Mouse (Mus musculus) stomach, embryonic 15.5 days (tissue): Measurements from ENCODE around the gene Evx1. TPM values are rescaled to one million over a fixed set of nuclear protein-coding genes. Genes with fewer than 3 reads are reported as not detected.

Experiments used
- ATAC-seq: fragments of 200-750 bp; cut with Nextera tagmentation; 2 replicates; pipeline ENCODE4 v1.8.0; 2017; ENCODE audit warnings: low read depth, moderate number of reproducible peaks, moderate TSS enrichment; ENCODE audit not compliant: insufficient read depth, low FRiP score
- H3K27ac ChIP-seq: fragments of 300-500 bp; sonication (generic); 2 replicates; pipeline ENCODE4 v1.5.1; 2015; ENCODE audit warnings: mild to moderate bottlenecking, inconsistent platforms
- H3K27me3 ChIP-seq: fragments of 300-500 bp; sonication (generic); replicated peaks from 2 replicates; pipeline ENCODE4 v1.6.1; 2015; ENCODE audit warnings: inconsistent platforms
- H3K36me3 ChIP-seq: fragments of 300-500 bp; sonication (generic); 2 replicates; pipeline ENCODE4 v1.6.1; 2015; ENCODE audit warnings: inconsistent platforms
- H3K4me1 ChIP-seq: fragments of 300-500 bp; sonication (generic); 2 replicates; pipeline ENCODE4 v1.6.1; 2015; ENCODE audit warnings: inconsistent platforms
- H3K4me2 ChIP-seq: fragments of 300-500 bp; sonication (generic); 2 replicates; pipeline ENCODE4 v1.6.1; 2015; ENCODE audit warnings: mild to moderate bottlenecking, inconsistent platforms
- H3K4me3 ChIP-seq: fragments of 300-500 bp; sonication (generic); replicated peaks from 2 replicates; pipeline ENCODE4 v1.5.1; 2015; ENCODE audit warnings: inconsistent platforms
- H3K9ac ChIP-seq: fragments of 300-500 bp; sonication (generic); 2 replicates; pipeline ENCODE4 v1.6.1; 2015; ENCODE audit warnings: inconsistent platforms
- H3K9me3 ChIP-seq: fragments of 300-500 bp; sonication (generic); 2 replicates; pipeline ENCODE4 v1.6.1; 2016; ENCODE audit warnings: inconsistent platforms
- WGBS: fragments of 180-500 bp; shearing (Covaris S2); methylation state at CpG from one replicate; pipeline ENCODE4 v1.1.7; 2015; 5-methylcytosine and 5-hydroxymethylcytosine counted together
- polyA plus RNA-seq: library from polyadenylated mRNA; unstranded; fragments of >200 nt; fragmentation: Nextera tagmentation; extraction: Ambion mirVana; gene quantifications from 2 replicates; pipeline ENCODE4 v1.2.1, GENCODE M21; 2015

Evx1 gene
- polyA plus RNA-seq, 1 experiment from 2014 or later: not detected

DNA sequence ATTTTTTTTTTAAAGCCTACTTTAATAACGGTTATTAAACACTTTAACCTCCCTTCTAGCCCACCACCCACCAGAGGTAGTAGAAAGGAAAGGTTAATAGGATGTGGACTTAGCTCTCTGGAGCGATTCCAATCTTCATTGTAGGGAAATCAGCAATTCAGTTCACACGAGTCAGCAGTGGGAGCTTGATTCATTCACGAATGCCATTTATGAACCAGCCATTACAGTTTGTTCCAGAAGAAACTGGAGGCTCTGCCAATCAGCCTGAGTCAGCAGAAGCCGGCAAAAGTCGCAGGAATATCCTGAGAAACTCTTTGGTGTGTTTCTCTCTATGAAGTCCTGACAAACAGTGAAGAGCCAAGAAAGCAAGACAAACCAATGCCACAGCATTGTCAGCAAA is 18.7 kb upstream of the Evx1 start:
- Histone ChIP-seq H3K4me1 (peaks cover 7% of the 10 kb centered on the region), H3K9ac (no peak overlapping the region), H3K27ac (no peak overlapping the region), H3K9me3 (no peaks in the 10 kb centered on the region), H3K36me3 (no peaks in the 10 kb centered on the region), H3K4me2 (no peak overlapping the region), H3K27me3 (peaks cover 43% of the 10 kb centered on the region), H3K4me3 (no peak overlapping the region)
- WGBS: 74% methylated on average over 6 of the region's 6 CpGs
- no peak for ATAC-seq

DNA sequence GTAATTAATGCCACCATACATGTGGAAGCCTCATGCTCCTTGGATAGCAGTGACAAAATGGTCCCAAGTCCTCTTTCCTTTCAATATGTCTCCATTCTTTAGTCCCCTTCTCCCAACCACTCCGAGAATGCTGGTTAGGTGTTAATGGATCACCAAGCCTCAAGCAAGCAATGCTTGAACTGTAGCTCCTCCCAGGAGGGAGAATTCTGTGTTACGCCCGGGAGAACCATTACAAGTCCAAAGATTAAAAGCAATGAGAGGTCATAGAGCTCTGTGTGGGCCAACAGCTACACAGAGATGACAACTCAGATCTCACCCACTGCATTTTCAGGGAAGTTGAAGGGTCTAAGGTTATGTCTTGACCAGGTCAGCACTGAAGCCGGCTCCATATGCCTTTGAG is 14.8 kb upstream of the Evx1 start:
- no peak overlapping the region for H3K4me3 ChIP-seq
- 67% methylated on average over 4 of the region's 4 CpGs for WGBS
- no peaks in the 10 kb centered on the region for H3K36me3 ChIP-seq
- H3K27ac ChIP-seq: no peak overlapping the region
- H3K27me3 ChIP-seq: peaks cover 16% of the 10 kb centered on the region
- H3K9ac ChIP-seq: no peak overlapping the region
- ATAC-seq: no peak
- H3K4me2 ChIP-seq: no peak overlapping the region
- no peaks in the 10 kb centered on the region for H3K9me3 ChIP-seq
- H3K4me1 ChIP-seq: no peaks in the 10 kb centered on the region

DNA sequence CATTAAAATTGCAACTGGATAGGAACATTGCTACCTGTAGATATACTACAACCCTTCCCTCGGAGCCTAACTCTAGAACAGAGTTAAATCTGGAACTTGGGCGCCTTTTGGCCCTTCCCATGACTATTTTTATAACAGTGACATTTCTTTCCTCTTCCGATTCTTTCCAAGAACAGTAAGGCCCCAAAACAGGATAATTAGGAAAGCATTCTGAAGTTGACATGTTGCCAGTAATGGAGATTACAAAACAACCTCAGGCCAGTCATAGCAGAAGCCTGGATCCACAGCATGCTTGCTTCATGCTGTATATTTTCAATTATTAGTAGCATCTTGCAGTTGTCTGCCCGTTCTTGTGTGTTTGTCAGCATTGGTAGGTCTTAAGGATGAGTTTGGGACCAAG is 12.5 kb upstream of the Evx1 start:
- Histone ChIP-seq H3K4me2 (no peak overlapping the region), H3K27ac (no peak overlapping the region), H3K4me1 (peaks cover 2% of the 10 kb centered on the region), H3K4me3 (no peak overlapping the region), H3K27me3 (peaks cover 24% of the 10 kb centered on the region), H3K9ac (no peak overlapping the region), H3K36me3 (no peaks in the 10 kb centered on the region), H3K9me3 (no peaks in the 10 kb centered on the region)
- ATAC-seq: no peak
- 78% methylated on average over 4 of the region's 4 CpGs for WGBS

DNA sequence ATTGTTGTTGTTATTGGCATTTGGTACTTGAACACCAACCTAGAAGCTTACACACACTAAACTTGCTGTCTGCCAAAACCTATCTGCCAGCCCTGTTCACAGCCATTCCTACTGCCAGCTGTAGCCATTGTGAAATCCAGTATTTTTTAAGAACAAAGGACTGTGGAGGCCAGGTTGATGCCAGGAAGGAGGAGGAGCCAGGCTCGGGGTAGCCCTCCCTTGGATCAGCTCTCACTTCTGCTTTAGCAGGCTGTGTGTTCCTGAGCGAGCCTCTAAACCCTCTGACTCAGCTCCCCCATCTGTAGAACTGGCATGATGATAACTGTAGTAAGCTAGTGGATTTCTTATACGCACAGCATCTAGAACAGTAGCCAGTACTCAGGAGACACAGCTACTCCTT is 9.9 kb upstream of the Evx1 start:
- Histone ChIP-seq H3K4me3 (no peak overlapping the region), H3K4me1 (peaks cover 8% of the 10 kb centered on the region), H3K4me2 (no peak overlapping the region), H3K36me3 (no peaks in the 10 kb centered on the region), H3K9me3 (no peaks in the 10 kb centered on the region), H3K27me3 (peaks cover 43% of the 10 kb centered on the region), H3K9ac (no peak overlapping the region), H3K27ac (no peak overlapping the region)
- no peak for ATAC-seq
- 54% methylated on average over 3 of the region's 3 CpGs for WGBS

DNA sequence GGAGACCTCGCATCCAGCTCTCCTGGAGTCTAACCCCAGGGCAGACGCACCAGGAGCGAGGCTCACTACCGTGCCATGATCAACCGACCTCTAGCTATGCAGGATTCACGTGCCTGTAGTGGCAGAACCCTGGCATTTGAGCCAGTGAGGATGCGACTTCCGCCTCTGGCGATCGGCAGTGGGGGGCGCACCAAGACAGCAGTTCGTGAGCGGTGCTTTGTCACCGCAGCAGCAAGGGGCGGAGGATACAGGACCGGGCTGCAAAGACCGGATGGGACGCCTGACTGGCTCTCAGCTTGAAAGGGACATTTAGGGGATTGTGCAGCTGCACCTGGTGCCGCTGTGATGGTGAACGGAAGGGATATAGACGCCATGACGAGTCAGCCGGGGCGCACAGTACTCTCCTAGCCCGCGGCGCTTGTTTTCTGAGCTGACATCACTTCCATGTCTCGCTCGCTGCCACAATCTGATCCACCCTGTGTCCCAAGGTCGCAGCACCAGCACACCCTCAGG is 7.4 kb upstream of the Evx1 start:
- peak overlapping the region; percentile 44 for H3K4me3 ChIP-seq
- peaks cover 66% of the 10 kb centered on the region for H3K27me3 ChIP-seq
- H3K4me1 ChIP-seq: peaks cover 17% of the 10 kb centered on the region
- no peak overlapping the region for H3K9ac ChIP-seq
- no peak overlapping the region for H3K27ac ChIP-seq
- no peaks in the 10 kb centered on the region for H3K9me3 ChIP-seq
- under 1% methylated on average over 30 of the region's 30 CpGs for WGBS
- ATAC-seq: no peak
- no peaks in the 10 kb centered on the region for H3K36me3 ChIP-seq
- peak overlapping the region; percentile 87 for H3K4me2 ChIP-seq

DNA sequence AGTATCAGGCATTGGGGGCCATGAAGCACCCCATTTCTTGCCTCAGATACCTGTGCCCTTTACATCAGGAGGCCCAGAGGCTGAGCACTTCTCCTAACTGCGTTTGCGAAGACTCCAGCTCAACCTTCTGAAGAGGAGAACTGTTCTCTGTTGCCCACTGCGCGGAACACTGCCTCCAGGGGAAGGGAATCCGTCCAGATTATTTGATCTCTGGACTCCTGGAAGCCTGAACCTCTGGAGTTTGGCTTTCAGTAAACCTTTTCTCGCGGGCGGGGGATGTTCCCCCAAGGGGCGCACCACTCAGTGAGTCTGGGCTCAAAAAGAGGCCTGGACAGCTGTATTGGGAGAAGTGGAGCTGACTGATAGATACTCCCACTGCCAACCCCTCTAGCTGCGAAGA is 3.5 kb upstream of the Evx1 start:
- Histone ChIP-seq H3K27me3 (peaks cover 89% of the 10 kb centered on the region), H3K36me3 (no peaks in the 10 kb centered on the region), H3K4me2 (no peak overlapping the region), H3K9ac (no peak overlapping the region), H3K27ac (no peak overlapping the region), H3K4me3 (no peak overlapping the region), H3K4me1 (peaks cover 26% of the 10 kb centered on the region), H3K9me3 (no peaks in the 10 kb centered on the region)
- no peak for ATAC-seq
- WGBS: 39% methylated on average over 10 of the region's 10 CpGs

DNA sequence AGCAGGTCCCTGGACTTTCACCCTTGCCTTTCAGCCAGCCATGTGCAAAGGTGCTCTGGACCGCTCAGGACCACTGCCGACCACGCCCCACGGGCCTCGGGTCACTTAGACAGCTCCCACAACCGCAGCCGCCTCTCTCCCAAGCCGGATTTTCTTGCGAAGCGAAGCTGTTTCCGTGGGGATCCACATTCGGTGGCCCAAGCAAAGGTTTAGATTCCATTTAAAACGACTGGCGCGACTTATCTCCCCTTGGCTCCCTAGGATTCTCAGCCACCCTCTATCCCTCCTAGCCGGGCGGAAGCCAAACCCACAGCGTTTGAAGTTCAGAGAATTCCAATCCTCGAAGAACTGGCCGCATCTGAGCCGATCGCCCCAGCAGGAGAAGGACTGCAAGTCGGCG is 2.9 kb upstream of the Evx1 start:
- Histone ChIP-seq H3K4me1 (peaks cover 26% of the 10 kb centered on the region), H3K27me3 (peaks cover 93% of the 10 kb centered on the region), H3K9ac (no peak overlapping the region), H3K9me3 (no peaks in the 10 kb centered on the region), H3K4me2 (0 out of 2 replicates have a peak overlapping the region, but pooled peaks have one; percentile 5), H3K27ac (no peak overlapping the region), H3K4me3 (peak overlapping the region; percentile 9; the same call in 1 of the 2 replicates), H3K36me3 (no peaks in the 10 kb centered on the region)
- WGBS: 2% methylated on average over 24 of the region's 24 CpGs
- ATAC-seq: no peak

DNA sequence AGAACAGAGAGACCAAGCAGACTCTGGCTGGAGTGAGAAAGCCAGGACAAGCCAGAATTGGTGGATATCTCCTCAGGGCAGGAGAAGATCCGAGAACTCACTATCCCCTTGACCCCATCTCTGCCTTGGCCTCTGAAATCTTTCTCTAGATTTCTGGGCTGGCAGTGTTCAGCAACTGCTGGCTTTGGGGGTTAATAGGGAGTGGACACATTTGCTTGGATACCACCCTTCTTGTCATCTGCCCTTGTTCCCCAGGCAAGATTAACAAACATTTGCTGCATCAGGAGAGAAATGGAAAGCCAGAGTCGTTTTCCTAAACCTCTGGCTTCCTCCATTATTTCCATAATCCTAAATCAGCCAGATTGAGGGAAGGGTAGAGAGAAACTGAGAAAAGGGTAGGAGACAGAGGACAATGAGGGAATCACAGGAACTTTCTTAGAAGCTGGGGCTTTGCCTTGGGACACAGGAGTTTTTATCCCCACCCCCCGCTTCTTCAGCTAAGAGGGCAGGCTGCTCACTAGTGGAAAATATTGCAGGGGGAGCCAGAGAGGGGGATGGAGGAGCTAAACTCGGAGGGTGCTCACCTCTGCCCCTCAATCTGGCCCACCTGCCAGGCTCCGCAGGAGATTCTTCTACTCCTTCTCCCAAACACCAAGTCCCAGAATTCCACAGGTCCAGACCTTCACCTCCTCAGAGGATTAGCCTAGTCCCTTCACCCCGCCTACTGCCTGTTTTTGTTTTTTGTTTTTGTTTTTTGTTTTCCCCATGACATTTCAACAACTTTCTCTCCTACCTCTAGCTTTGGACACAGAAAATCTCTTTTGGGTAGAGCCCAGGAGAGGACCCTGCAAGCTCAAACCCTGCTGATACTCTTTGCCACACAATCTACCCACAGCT is 1.4 kb upstream of the Evx1 start:
- no peaks in the 10 kb centered on the region for H3K36me3 ChIP-seq
- H3K4me1 ChIP-seq: peaks cover 28% of the 10 kb centered on the region
- H3K9me3 ChIP-seq: no peaks in the 10 kb centered on the region
- no peak overlapping the region for H3K4me2 ChIP-seq
- no peak for ATAC-seq
- H3K9ac ChIP-seq: no peak overlapping the region
- H3K4me3 ChIP-seq: no peak overlapping the region
- no peak overlapping the region for H3K27ac ChIP-seq
- peaks cover 93% of the 10 kb centered on the region for H3K27me3 ChIP-seq
- 6% methylated on average over 6 of the region's 6 CpGs for WGBS

DNA sequence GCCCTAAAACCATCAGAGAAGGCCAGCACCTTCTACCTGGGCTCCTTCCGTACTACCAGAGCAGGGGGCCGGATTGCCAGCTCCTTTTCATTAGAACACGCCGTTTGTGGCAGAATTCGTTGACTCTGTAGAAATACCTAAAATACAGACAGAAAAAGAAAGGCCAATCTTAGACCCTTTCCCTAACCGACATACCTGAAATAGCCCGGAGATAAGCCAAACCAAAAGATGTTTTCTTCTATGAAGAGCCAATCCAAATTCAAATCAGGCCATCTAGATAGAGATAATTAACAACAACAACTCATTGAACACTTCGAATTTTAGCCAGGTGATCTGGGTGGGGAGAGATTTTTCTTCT is 761 bp upstream of the Evx1 start:
- H3K27ac ChIP-seq: no peak overlapping the region
- H3K4me2 ChIP-seq: no peak overlapping the region
- H3K27me3 ChIP-seq: peaks cover 93% of the 10 kb centered on the region
- no peak overlapping the region for H3K9ac ChIP-seq
- WGBS: 6% methylated on average over 8 of the region's 8 CpGs
- peaks cover 32% of the 10 kb centered on the region for H3K4me1 ChIP-seq
- H3K36me3 ChIP-seq: no peaks in the 10 kb centered on the region
- no peaks in the 10 kb centered on the region for H3K9me3 ChIP-seq
- H3K4me3 ChIP-seq: no peak overlapping the region
- ATAC-seq: no peak

DNA sequence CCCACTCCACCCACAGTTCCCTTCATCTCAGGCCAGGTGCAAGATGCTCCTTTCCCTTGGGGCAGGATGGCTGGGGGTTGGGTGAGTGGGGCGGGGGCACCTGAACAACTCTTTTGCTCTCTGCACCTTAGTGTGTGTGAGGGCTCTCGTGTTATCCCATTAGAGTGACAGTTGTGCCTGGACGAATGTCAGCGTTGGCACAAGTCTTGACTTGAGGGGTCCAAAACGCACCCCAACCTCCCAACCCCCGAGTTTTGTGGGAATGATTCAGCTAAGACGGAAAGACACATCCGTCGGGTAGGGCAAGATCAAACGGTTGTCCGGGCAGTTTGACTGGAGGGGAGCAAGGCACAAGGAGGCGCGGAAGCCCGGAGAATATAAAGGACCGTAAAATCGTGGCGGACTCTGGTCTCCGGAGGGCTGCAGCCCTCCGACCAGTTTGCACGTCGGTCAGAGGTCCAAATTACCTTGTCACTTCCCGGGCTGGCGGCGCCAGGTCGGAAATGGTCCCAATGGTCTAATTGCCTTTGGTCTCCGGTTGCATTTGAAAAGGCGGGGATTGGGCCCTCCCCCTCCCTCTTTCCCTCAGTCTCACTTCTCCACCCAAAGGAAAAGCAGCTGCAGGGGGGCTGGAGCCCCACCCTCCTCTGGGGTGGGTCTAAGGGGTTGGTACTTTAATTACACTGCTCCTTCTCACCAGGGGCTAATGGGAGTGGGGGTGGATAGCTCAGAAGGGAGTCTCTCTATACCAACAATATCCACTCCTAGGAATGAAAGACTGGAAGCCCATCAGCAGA is 1.2 kb downstream of the Evx1 start:
- Histone ChIP-seq H3K27ac (no peak overlapping the region), H3K27me3 (peaks cover 94% of the 10 kb centered on the region), H3K36me3 (no peaks in the 10 kb centered on the region), H3K9ac (no peak overlapping the region), H3K4me2 (peak overlapping the region; percentile 22; the same call in 1 of the 2 replicates), H3K9me3 (no peaks in the 10 kb centered on the region), H3K4me3 (no peak overlapping the region), H3K4me1 (peaks cover 32% of the 10 kb centered on the region)
- under 1% methylated on average over 27 of the region's 27 CpGs for WGBS
- no peak for ATAC-seq

DNA sequence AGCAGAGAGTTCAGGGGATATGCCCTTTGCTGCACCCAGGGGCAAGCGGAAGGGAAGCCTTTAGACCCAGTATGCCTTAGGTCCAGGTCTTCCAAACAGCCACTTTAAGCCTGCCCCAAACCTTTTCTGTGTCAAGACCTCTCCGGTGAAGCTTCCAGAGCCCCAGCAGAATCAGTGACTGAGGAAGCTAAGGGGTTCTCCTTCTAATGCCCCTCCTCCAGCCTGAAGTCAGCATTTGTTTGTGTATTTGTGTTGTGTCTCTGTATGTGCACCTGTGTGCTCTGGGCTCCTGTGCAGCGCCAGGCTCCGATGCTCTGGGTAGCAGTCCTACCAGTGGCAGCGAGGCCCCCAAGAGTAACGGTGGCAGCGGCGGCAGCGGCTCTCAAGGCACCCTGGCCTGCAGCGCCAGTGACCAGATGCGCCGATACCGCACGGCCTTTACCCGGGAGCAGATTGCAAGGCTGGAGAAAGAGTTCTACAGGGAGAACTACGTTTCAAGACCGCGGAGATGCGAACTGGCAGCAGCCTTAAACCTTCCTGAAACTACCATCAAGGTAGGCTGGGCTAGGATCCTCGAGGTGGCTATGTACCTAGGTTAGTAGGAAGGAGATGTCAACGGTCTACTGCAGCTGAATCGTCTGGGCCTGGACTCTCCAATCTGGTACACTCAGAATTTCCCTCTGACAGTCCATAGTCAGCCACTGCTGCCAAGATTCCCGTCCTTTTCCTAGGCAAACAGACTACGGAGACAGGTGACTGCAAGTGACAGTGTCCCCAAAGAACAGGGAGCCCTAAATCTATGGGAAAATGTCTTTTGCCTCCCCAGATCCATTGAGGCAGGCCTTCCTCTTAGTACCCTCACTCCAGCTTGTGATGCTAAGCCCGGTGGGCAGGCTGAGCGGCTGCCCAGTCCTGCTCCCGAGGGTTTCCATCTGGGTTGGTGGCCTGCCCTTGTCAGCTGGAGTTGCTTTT is 2.4 kb downstream of the Evx1 start:
- Histone ChIP-seq H3K9ac (no peak overlapping the region), H3K27me3 (peaks cover 92% of the 10 kb centered on the region), H3K4me1 (peaks cover 25% of the 10 kb centered on the region), H3K9me3 (no peaks in the 10 kb centered on the region), H3K4me2 (peak overlapping the region; percentile 64), H3K4me3 (peak overlapping the region; percentile 28), H3K36me3 (no peaks in the 10 kb centered on the region), H3K27ac (no peak overlapping the region)
- 16% methylated on average over 27 of the region's 27 CpGs for WGBS
- ATAC-seq: no peak
